Mouse (Mus musculus): ENCODE data around the gene Dazap2. TPM values are rescaled to one million over a fixed set of nuclear protein-coding genes. Genes with fewer than 3 reads are reported as not detected.

The Dazap2 gene
- polyA plus RNA-seq, 1 experiment, result 154 TPM

DNA sequence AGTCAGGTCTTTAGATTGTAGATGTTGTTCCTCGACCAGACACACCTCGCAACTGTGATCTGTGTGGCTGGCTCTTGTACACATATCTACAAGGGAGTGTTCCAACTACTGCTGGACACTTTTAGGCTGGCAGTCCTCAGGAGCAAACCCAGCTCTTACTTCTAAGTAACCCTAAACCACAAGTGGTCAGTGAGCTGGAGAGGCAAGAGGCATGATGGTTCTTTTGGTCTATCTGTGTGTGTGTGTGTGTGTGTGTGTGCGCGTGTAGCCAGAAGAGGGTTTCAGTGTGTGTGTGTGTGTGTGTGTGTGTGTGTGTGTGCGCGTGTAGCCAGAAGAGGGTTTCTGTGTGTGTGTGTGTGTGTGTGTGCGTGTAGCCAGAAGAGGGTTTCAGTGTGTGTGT, 27.3 kb downstream of the Dazap2 start:
- TF ChIP-seq TCF3 (IDR thresholded peaks at IDR 0.05; ENCODE audit: insufficient read length, low read depth) (no peak), TCF12 (IDR thresholded peaks at IDR 0.05; ENCODE audit: insufficient read depth, poor library complexity, severe bottlenecking) (no peak), POLR2AphosphoS2 (IDR thresholded peaks at IDR 0.05; ENCODE audit: insufficient read length, low read depth) (no peak), MYOG (IDR thresholded peaks at IDR 0.05; ENCODE audit: control insufficient read depth in 1 of 3, insufficient read depth in 1 of 3, insufficient read length in 2 of 3, low read depth in 2 of 3) (peak in 1 of 3 experiments; percentile 43), MYOD1 (IDR thresholded peaks at IDR 0.05; ENCODE audit: control insufficient read depth in 1 of 3, insufficient read length in 2 of 3, low read depth in 2 of 3) (no peak)
- no peaks in the 10 kb centered on the region for H3K79me2 ChIP-seq (ENCODE audit: control insufficient read depth, insufficient read depth)
- H3ac ChIP-seq (ENCODE audit: control insufficient read depth, insufficient read length), result no peak overlapping the region
- H3K36me3 ChIP-seq (ENCODE audit: control insufficient read depth, insufficient read depth), result no peaks in the 10 kb centered on the region
- no peak overlapping the region for H3K4me2 ChIP-seq (ENCODE audit: low read depth)
- no peak overlapping the region for H3K4me3 ChIP-seq
- H3K27me3 ChIP-seq (ENCODE audit: control insufficient read depth, insufficient read depth, insufficient read length), result peaks cover 22% of the 10 kb centered on the region

- Histone ChIP-seq H3K4me2 (ENCODE audit: low read depth) (no peak overlapping the region), H3K27me3 (ENCODE audit: control insufficient read depth, insufficient read depth, insufficient read length) (peaks cover 34% of the 10 kb centered on the region), H3K36me3 (ENCODE audit: control insufficient read depth, insufficient read depth) (no peaks in the 10 kb centered on the region), H3K79me2 (ENCODE audit: control insufficient read depth, insufficient read depth) (no peaks in the 10 kb centered on the region), H3K4me3 (no peak overlapping the region), H3ac (ENCODE audit: control insufficient read depth, insufficient read length) (no peak overlapping the region)
- no peak for TF ChIP-seq TCF12 (IDR thresholded peaks at IDR 0.05; ENCODE audit: insufficient read depth, poor library complexity, severe bottlenecking)
- TF ChIP-seq MYOD1 (IDR thresholded peaks at IDR 0.05; ENCODE audit: control insufficient read depth in 1 of 3, insufficient read length in 2 of 3, low read depth in 2 of 3), result no peak
Measured at GRCm38 (mm10) chr15:100646161-100646560, 31.0 kb downstream of the Dazap2 start.

DNA sequence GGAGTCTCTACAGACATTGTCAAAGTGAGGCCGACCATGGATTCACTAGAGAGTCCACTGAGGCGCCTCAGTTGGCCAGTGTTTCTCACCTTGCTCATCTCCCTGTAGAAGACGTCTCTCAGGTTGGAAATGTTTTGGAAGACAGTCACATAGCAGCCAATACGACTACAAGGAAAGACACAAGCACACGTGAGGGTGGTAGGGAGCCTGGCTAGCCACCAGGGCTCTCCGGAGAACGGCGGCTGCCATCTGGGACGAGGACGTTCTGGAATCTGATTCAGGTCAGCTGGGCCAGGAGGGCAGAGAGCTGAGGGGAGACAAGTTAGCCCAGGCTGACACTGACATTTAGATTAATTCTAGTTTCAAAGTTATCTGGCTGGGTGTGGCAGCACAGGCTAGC, 35.0 kb downstream of the Dazap2 start:
- H3ac ChIP-seq (ENCODE audit: control insufficient read depth, insufficient read length), result no peak overlapping the region
- TF ChIP-seq USF1 (IDR thresholded peaks at IDR 0.05; ENCODE audit: low read depth) (no peak), TCF3 (IDR thresholded peaks at IDR 0.05; ENCODE audit: insufficient read length, low read depth) (no peak), SRF (IDR thresholded peaks at IDR 0.05; ENCODE audit: control insufficient read depth, insufficient read length, low read depth) (no peak), MYOD1 (IDR thresholded peaks at IDR 0.05; ENCODE audit: control insufficient read depth in 1 of 3, insufficient read length in 2 of 3, low read depth in 2 of 3) (no peak), E2F4 (IDR thresholded peaks at IDR 0.05; ENCODE audit: insufficient read depth) (no peak), POLR2AphosphoS2 (IDR thresholded peaks at IDR 0.05; ENCODE audit: insufficient read length, low read depth) (no peak), CEBPB (IDR thresholded peaks at IDR 0.05; ENCODE audit: insufficient read depth, poor library complexity, severe bottlenecking) (no peak), REST (IDR thresholded peaks at IDR 0.05; ENCODE audit: insufficient read depth, insufficient read length) (no peak)
- no peaks in the 10 kb centered on the region for H3K36me3 ChIP-seq (ENCODE audit: control insufficient read depth, insufficient read depth)
- H3K79me2 ChIP-seq (ENCODE audit: control insufficient read depth, insufficient read depth), result no peaks in the 10 kb centered on the region
- no peak overlapping the region for H3K4me2 ChIP-seq (ENCODE audit: low read depth)
- H3K27me3 ChIP-seq (ENCODE audit: control insufficient read depth, insufficient read depth, insufficient read length), result peaks cover 34% of the 10 kb centered on the region
- no peak overlapping the region for H3K4me3 ChIP-seq

DNA sequence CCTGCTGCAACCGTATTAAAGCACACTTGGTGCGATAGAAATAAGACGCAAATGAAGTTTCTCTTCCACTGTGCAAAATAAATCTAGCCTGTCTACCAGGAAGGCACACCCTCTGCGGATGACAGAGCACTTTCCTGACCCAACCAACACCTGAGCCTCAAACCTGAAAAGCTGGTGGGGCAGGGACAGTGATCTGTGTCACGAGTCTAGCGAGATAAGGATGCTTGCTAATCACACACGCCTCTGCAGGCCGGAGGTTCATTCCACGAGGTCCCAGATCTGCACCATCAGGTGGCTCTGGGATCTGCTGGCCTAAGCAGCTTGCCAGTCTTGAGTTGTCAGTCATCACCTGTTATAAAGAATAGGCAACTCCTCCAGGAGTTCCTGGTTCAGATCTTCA, 36.5 kb downstream of the Dazap2 start:
- Histone ChIP-seq H3K4me3 (no peak overlapping the region), H3ac (ENCODE audit: control insufficient read depth, insufficient read length) (no peak overlapping the region), H3K79me2 (ENCODE audit: control insufficient read depth, insufficient read depth) (no peaks in the 10 kb centered on the region), H3K36me3 (ENCODE audit: control insufficient read depth, insufficient read depth) (no peaks in the 10 kb centered on the region), H3K27me3 (ENCODE audit: control insufficient read depth, insufficient read depth, insufficient read length) (peaks cover 38% of the 10 kb centered on the region), H3K4me2 (ENCODE audit: low read depth) (no peak overlapping the region)
- TF ChIP-seq SRF (IDR thresholded peaks at IDR 0.05; ENCODE audit: control insufficient read depth, insufficient read length, low read depth) (no peak), MAX (IDR thresholded peaks at IDR 0.05; ENCODE audit: low read depth) (no peak), POLR2A (IDR thresholded peaks at IDR 0.05; ENCODE audit: insufficient read length, low read depth) (no peak), REST (IDR thresholded peaks at IDR 0.05; ENCODE audit: insufficient read depth, insufficient read length) (no peak), USF1 (IDR thresholded peaks at IDR 0.05; ENCODE audit: low read depth) (no peak), POLR2AphosphoS2 (IDR thresholded peaks at IDR 0.05; ENCODE audit: insufficient read length, low read depth) (no peak), CEBPB (IDR thresholded peaks at IDR 0.05; ENCODE audit: insufficient read depth, poor library complexity, severe bottlenecking) (no peak), E2F4 (IDR thresholded peaks at IDR 0.05; ENCODE audit: insufficient read depth) (no peak), MYOD1 (IDR thresholded peaks at IDR 0.05; ENCODE audit: control insufficient read depth in 1 of 3, insufficient read length in 2 of 3, low read depth in 2 of 3) (no peak), TCF3 (IDR thresholded peaks at IDR 0.05; ENCODE audit: insufficient read length, low read depth) (no peak), MYOG (IDR thresholded peaks at IDR 0.05; ENCODE audit: control insufficient read depth in 1 of 3, insufficient read depth in 1 of 3, insufficient read length in 2 of 3, low read depth in 2 of 3) (no peak), TCF12 (IDR thresholded peaks at IDR 0.05; ENCODE audit: insufficient read depth, poor library complexity, severe bottlenecking) (no peak)

DNA sequence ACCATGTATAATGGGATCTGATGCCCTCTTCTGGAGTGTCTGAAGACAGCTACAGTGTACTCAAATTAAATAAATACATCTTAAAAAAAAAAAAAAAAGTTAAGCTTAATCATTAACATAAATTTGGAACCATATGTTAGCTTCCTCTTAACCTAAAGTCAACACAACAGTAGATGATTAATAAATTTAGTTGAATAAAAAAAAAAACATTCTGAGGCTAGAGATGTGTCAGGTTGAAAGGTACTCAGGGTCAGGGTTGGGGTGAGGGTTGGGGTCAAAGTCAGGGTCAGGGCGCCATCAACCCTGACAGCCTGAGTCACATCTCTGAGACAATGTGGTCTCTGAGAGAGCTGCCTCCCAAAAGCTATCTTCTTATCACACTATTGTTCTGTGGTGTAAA, 39.1 kb downstream of the Dazap2 start:
- Histone ChIP-seq H3K27me3 (ENCODE audit: control insufficient read depth, insufficient read depth, insufficient read length) (peaks cover 45% of the 10 kb centered on the region), H3ac (ENCODE audit: control insufficient read depth, insufficient read length) (no peak overlapping the region), H3K36me3 (ENCODE audit: control insufficient read depth, insufficient read depth) (no peaks in the 10 kb centered on the region), H3K4me2 (ENCODE audit: low read depth) (no peak overlapping the region), H3K4me3 (no peak overlapping the region), H3K79me2 (ENCODE audit: control insufficient read depth, insufficient read depth) (no peaks in the 10 kb centered on the region)
- TF ChIP-seq TCF3 (IDR thresholded peaks at IDR 0.05; ENCODE audit: insufficient read length, low read depth), result no peak
- TF ChIP-seq REST (IDR thresholded peaks at IDR 0.05; ENCODE audit: insufficient read depth, insufficient read length), result no peak
- no peak for TF ChIP-seq POLR2AphosphoS2 (IDR thresholded peaks at IDR 0.05; ENCODE audit: insufficient read length, low read depth)
- TF ChIP-seq POLR2A (IDR thresholded peaks at IDR 0.05; ENCODE audit: insufficient read length, low read depth), result no peak
- no peak for TF ChIP-seq MAX (IDR thresholded peaks at IDR 0.05; ENCODE audit: low read depth)
- no peak for TF ChIP-seq MYOG (IDR thresholded peaks at IDR 0.05; ENCODE audit: control insufficient read depth in 1 of 3, insufficient read depth in 1 of 3, insufficient read length in 2 of 3, low read depth in 2 of 3)
- no peak for TF ChIP-seq E2F4 (IDR thresholded peaks at IDR 0.05; ENCODE audit: insufficient read depth)
- TF ChIP-seq TCF12 (IDR thresholded peaks at IDR 0.05; ENCODE audit: insufficient read depth, poor library complexity, severe bottlenecking), result no peak
- TF ChIP-seq CEBPB (IDR thresholded peaks at IDR 0.05; ENCODE audit: insufficient read depth, poor library complexity, severe bottlenecking), result no peak
- TF ChIP-seq USF1 (IDR thresholded peaks at IDR 0.05; ENCODE audit: low read depth), result no peak
- no peak for TF ChIP-seq SRF (IDR thresholded peaks at IDR 0.05; ENCODE audit: control insufficient read depth, insufficient read length, low read depth)
- no peak for TF ChIP-seq MYOD1 (IDR thresholded peaks at IDR 0.05; ENCODE audit: control insufficient read depth in 1 of 3, insufficient read length in 2 of 3, low read depth in 2 of 3)

Data from myocyte (in vitro differentiated cells).